Mouse (Mus musculus) lung, postnatal 25 days (tissue): ENCODE measurements around the gene Crkl.
A peak's percentile ranks its signal among the peaks of the same experiment; 100 is the strongest.
"Not testable (repeated sequence)": the region's sequence is repeated elsewhere in the genome, so short reads cannot be mapped to it uniquely, and the experiment has no call there.

Source experiments
- DNase-seq: peaks from one replicate; pipeline ENCODE4 v3.0.0; 2022; ENCODE audit warnings: low spot score

Gene Crkl

DNA sequence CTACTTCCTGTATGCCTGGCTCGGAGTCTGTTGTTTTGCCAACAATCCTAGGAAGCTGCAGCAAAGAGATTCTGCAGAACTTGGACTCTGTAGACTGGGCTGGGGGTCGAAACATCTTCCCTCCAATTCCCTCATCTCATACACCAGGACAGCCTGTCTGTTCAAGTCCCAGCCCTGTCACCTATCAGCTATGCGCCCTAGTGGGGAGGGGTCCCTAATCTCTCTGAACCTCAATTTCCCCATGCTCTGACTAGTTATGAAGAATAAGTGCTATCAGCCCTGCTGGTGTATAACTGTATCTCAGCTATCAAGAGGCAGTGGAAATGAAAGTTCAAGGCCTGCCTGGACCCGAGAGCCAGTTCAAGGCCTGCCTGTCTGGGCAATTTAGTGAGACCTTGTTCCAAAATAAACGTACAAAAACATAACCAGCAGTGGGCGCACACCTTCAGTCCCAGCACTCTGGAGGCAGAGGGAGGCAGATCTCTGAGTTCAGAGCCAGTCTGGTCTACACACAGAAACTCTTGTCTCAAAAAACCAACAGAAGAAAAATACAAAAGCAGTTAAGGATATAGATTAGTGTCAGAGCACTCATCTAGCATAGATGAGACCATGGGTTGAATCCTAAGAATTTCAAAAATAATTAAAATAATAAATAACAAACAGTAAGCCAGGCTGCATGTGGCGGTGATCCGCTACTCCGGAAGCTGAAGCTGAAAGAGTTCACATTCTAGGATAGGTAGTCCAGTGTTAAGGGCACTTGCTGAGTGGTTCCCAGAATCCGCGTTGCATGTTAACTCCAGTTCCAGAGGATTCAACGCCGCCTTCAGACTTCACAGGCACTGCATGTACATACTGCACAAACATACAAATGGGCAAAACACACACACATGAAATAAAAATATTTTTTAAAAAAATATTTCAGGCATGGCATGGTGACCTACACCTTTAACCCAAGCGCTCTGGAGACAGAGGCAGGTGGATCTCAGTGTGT is 37.0 kb downstream of the Crkl start:
- DNase-seq: no peak

- DNase-seq: no peak
Measured at GRCm38 (mm10) chr16:17489469-17490111, 37.8 kb downstream of the Crkl start, which contains the start of gene Aifm3. Aifm3 (plus strand) TSS chr16:17489611.

DNA sequence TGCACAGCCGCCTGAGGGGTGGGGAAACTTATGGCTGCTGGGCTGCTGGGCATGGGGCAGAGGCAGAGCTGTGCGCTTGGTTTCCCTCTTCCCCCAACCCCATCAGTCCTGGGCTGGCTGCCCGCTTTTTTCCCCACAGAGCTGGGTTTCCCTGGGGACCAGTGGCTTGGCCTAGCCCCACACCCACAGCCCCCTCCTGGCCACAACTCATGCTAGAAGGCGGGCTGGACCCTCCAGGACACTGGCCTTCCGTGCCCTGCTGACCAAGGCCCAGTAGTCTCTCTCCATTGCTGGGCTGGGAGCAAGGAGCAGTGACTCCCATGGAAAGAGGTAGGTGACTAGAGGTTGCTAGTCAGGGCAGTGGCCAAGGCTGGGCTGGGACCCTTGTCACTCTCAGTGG is 39.4 kb downstream of the Crkl start:
- DNase-seq: no peak

DNA sequence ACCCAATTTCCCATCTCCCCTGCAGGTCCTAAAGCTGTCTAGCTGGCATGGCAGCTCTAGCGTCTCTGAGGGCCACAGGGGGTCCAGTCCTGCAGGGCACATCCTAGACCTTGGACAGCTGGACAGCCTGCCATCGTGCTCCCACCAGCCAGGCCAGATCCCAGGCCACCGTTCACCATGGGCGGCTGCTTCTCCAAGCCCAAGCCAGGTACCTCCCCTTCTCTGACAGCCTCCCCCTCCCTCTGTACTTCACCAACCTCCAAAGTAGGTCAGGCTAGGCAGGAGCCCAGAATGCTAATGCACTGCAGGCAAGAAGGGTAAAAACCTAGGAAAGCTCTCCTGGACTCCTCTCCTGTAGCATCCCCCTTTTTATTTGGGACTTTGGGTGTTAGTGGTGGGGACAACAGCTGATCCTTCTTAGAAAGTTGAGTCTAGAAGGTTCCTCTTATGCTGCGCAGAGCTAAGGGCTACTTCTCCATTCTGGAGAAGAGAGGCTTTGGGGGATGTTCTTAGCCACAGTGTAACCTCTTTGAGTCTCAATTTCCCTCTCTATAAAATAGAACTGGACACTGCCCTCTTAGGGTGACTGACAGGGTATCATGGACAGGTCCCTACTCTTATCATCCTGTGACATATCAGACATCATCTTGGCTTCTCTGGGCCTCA is 40.2 kb downstream of the Crkl start:
- no peak for DNase-seq

DNA sequence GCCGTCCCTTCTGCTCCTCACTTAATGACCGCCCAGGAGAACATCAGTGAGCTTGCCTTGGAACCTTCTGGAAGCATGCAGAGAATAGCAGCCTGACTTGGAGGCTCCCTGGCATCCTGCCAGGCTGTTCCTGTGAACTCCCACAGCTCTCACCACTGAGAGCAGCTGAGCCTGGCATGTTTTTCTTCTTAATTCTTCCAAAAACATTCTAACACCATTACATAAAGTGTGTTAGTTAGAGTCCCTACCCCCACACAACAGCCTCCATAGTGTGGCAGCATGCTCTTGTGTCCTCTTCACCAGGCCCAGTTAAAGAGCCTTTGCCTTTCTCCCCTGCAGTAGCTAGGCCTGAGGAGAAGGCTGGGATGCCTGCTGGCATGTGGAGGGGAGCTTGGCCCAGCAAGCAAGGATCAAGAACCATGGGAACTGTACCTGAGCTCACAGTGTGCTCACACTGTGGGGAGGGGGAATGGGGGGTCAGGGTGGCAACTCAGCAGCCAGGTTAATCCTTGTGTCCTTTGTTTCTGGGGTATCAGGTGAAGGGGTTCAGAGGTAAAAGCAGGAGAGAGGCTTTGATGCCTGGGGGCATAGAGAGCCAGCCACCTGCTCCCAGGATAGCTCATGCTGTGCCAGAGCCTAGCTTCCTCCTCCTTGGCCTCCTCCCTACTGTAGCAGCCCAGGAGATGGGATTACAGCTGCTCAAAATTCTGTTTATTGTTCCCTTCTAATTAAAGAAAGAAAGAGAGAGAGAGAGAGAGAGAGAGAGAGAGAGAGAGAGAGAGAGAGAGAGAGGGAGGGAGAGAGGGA is 44.9 kb downstream of the Crkl start:
- DNase-seq: no peak

DNA sequence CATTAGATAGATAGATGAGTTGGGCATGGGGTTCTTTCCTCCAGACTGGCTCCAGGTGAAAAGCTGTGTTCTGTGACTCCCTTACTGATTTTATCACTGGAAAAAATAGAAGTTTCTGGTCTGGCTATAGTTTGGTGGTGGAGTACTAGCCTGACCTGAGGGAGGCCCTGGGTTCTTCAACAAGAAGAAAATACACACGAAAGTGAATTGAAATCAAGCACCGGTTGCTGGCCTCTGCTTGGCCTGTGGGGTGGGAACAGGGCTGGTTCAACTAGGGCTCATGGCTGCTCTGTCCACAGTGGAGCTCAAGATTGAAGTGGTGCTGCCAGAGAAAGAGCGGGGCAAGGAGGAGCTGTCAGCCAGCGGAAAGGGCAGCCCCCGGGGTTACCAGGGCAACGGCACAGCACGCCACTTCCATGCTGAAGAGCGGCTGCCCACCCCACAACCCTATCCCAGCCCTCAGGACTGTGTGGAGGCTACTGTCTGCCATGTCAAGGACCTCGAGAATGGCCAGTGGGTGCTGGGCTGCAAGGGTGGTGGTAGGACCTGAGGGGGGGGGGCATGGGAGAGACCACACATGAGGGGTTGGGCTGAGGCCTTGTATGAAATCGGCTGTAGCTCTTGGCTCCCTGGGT is 47.6 kb downstream of the Crkl start:
- no peak for DNase-seq

DNA sequence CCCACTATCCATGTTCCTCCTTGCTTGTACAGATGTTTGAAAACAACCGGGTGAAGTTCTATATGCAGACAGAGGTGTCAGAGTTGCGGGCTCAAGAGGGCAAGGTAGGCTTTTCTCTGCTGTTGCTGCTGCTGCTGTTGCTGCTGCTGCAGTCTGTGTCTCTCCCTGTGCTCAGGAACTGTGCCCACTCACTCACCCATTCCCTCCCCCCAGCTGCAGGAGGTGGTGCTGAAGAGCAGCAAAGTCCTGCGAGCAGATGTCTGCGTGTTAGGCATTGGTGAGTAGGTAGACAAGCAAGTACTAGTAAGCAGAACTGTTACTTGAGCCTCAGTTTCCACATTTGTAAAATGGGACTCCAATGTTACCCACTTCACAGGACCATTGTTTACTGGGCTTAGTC is 50.9 kb downstream of the Crkl start:
- no peak for DNase-seq

GRCm38 (mm10) chr16:17507018-17507552 is 55.3 kb downstream of the Crkl start:
- DNase-seq: no peak

DNA sequence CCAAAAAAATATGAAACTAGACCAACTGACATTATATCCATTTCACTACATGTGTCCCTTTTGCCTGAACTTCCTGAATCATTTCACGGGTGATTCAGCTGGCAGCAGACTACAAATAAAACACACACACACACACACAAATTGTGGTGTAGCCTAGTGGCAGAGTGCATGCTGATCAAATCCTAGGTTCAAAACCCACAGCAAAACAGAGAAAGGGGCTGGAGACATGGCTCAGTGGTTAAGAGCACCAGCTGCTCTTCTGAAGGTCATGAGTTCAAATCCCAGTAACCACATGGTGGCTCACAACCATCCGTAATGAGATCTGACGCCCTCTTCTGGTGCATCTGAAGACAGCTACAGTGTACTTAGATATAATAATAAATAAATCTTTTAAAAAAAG is 56.2 kb downstream of the Crkl start:
- DNase-seq: not testable (repeated sequence)

DNA sequence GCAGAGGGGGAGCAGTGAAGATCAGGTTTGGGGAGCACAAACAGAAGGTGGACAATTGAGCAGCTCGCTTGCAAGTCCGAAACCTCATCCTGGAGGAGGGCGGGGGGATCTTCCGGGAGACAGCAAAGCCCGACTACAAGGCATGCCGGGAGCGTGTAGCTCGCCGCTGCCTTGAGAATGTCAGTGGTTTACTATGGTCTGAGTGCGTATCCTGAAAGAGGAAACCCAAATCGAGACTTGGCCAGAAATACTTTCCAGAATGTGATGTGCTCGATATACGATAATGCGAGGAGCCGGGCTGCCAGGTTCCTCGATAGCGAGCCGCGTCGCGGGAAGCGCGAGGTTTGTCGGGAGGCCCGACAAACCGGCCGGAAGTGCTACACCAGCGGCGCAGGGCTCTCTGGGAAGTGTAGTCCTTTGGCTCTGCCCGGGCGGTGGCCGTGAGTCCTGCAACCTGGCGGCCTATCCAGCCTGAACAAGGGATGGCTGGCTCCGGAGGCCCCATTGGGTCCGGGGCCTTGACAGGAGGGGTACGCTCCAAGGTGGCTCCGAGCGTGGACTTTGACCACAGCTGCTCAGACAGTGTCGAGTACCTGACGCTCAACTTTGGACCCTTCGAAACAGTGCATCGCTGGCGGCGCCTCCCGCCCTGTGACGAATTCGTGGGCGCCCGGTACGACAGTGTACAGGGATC is 56.9 kb downstream of the Crkl start, which contains the start of gene Lztr1:
Gene Lztr1, plus strand, starts transcription at position 143 of the 694 bp plus-strand sequence.
- peak; percentile 90 for DNase-seq

GRCm38 (mm10) chr16:17509240-17509597 is 57.4 kb downstream of the Crkl start:
- DNase-seq: no peak

DNA sequence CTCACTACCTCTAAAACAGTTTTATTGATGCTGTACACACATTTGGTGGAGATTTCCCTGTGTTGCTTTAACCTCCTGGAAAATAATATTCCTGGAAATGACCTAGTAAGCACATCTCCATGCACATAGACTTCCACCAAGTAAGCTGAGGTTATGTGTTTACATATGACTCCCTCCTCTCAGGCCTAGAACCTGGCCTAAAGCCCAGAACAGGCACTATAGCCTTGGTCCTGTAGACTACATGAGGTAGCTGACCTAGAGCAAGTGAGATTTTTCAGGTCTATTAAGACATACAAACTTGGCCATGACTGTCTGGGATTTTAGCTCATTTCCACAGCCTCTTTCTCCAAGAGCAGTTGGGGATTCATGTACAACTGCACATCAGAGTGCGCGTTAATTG is 58.4 kb downstream of the Crkl start:
- DNase-seq: no peak

- DNase-seq: peak; percentile 26
Measured at GRCm38 (mm10) chr16:17510686-17511085, 58.9 kb downstream of the Crkl start.

GRCm38 (mm10) chr16:17511431-17511830 is 59.6 kb downstream of the Crkl start:
- no peak for DNase-seq

- DNase-seq: no peak
Measured at GRCm38 (mm10) chr16:17518910-17519309, 67.1 kb downstream of the Crkl start.

- DNase-seq: no peak
Measured at GRCm38 (mm10) chr16:17524156-17524555, 72.4 kb downstream of the Crkl start.

DNA sequence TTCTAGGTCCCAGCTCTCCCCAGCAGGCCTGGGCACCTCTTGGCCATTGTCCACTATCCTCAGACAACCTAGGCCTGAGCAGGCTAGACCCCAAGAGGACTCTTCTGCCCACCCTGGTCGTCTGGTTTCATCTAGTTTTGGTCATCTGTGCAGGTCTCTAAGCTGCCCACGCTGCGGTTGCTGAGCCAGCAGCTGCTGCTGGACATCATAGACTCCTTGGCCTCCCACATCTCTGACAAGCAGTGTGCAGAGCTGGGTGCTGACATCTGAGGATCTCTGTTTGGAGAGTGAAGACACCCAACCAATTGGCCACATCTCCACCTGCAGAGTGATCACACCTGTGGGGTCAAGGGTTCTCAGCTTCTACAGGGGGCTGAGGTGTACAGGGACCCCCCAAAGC is 73.7 kb downstream of the Crkl start:
- DNase-seq: no peak

DNA sequence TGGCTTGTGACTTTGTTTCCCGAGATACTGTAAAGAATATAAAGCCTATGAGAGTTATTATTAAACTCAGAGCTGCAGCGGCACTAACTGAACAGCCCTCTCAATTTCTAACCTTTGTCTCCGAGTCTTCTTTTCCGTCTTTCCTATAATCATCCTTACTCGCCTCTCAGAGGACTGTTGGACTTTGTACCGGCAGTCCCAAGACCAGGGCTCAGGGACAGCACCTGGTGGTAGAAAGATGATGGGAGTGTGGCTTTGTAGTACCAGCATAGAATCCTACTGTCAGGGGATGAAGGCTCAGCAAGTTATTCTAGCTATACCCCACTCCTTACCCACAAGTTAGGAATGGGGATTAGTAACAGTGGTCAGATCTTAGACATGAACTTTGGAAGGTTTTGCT is 74.4 kb downstream of the Crkl start:
- no peak for DNase-seq

- no peak for DNase-seq
Measured at GRCm38 (mm10) chr16:17527606-17528005, 75.8 kb downstream of the Crkl start.

GRCm38 (mm10) chr16:17528276-17528675 is 76.5 kb downstream of the Crkl start:
- DNase-seq: no peak
